Mouse (Mus musculus) kidney, embryonic 14.5 days (tissue): ENCODE data around the gene Myo9b. TPM values are rescaled to one million over a fixed set of nuclear protein-coding genes. Genes with fewer than 3 reads are reported as not detected.

Experiments
- ATAC-seq: fragments of 200-750 bp; cut with Nextera tagmentation; 2 replicates; pipeline ENCODE4 v1.8.0; 2017; ENCODE audit warnings: moderate number of reproducible peaks, mild to moderate bottlenecking, moderate TSS enrichment, moderate library complexity; ENCODE audit not compliant: low FRiP score, low TSS enrichment
- H3K27ac ChIP-seq: fragments of 300-500 bp; sonication (generic); 2 replicates; pipeline ENCODE4 v1.5.1; 2014; ENCODE audit warnings: low read depth, mild to moderate bottlenecking, low read length, moderate library complexity, mixed read lengths
- H3K27me3 ChIP-seq: fragments of 300-500 bp; sonication (generic); 2 replicates; pipeline ENCODE4 v1.6.1; 2014; ENCODE audit warnings: mild to moderate bottlenecking, low read length; ENCODE audit not compliant: control insufficient read depth, insufficient read depth
- H3K36me3 ChIP-seq: fragments of 300-500 bp; sonication (generic); 2 replicates; pipeline ENCODE4 v1.6.1; 2014; ENCODE audit warnings: low read length, mixed read lengths; ENCODE audit not compliant: control insufficient read depth, insufficient read depth
- H3K4me1 ChIP-seq: fragments of 300-500 bp; sonication (generic); 2 replicates; pipeline ENCODE4 v1.6.1; 2014; ENCODE audit warnings: low read length, mixed read lengths; ENCODE audit not compliant: control insufficient read depth, insufficient read depth
- H3K4me2 ChIP-seq: fragments of 300-500 bp; sonication (generic); replicated peaks from 2 replicates; pipeline ENCODE4 v1.6.1; 2014; ENCODE audit warnings: low read depth, mild to moderate bottlenecking, low read length
- H3K4me3 ChIP-seq: fragments of 300-500 bp; sonication (generic); 2 replicates; pipeline ENCODE4 v1.5.1; 2014; ENCODE audit warnings: mild to moderate bottlenecking, low read length
- H3K9ac ChIP-seq: fragments of 300-500 bp; sonication (generic); 2 replicates; pipeline ENCODE4 v1.6.1; 2014; ENCODE audit warnings: low read depth, mild to moderate bottlenecking, low read length, moderate library complexity
- H3K9me3 ChIP-seq: fragments of 300-500 bp; sonication (generic); 2 replicates; pipeline ENCODE4 v1.6.1; 2016; ENCODE audit warnings: low read length; ENCODE audit not compliant: control insufficient read depth
- WGBS: fragments of 180-500 bp; shearing (Covaris S2); extraction: QIAGEN DNeasy Blood & Tissue Kit; methylation state at CpG from one replicate; pipeline ENCODE4 v1.1.7; 2014; 5-methylcytosine and 5-hydroxymethylcytosine counted together
- polyA plus RNA-seq: library from polyadenylated mRNA; unstranded; fragments of >200 nt; fragmentation: Nextera tagmentation; extraction: Ambion mirVana; gene quantifications from 2 replicates; pipeline ENCODE4 v1.2.1, GENCODE M21; 2014

The Myo9b gene
- polyA plus RNA-seq, 1 experiment from 2014 or later = 23.7 TPM

GRCm38 (mm10) chr8:71366771-71367528 lies 94.4 kb downstream of the Myo9b start, which contains the start of gene Use1:
TSS of gene Use1 (plus strand) at chr8:71366848.
- H3K4me1 ChIP-seq = peaks cover 14% of the 10 kb centered on the region

DNA sequence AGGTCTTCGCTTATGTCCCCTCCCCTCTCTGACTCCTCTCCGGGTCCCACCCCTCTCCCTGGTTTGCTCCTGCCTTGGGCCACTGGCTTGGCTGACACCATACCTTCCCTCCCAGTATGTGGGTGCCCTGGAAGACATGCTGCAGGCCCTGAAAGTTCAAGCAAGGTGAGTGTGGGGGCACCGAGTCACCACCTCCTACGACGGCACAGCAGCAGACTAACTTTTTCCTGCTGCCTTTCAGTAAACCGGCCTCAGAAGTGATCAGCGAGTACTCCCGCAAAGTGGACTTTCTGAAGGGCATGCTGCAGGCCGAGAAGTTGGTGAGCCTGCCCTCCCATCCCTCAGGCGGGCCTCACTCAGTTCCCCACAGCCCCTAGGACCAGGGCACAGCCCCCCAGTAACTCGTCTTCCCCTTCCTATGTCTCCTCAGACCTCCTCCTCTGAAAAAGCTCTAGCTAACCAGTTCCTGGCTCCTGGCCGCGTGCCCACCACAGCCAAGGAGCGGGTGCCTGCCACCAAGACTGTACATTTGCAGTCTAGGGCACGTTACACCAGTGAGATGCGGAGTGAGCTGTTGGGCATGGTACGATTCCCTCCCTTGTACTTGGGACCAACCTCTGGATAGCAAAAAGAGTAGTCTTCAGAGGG lies 95.1 kb downstream of the Myo9b start:
- Histone ChIP-seq H3K27me3 (no peaks in the 10 kb centered on the region), H3K4me1 (peaks cover 14% of the 10 kb centered on the region), H3K9ac (peak overlapping the region; percentile 70), H3K36me3 (peaks cover 14% of the 10 kb centered on the region), H3K4me2 (peak overlapping the region; percentile 83), H3K9me3 (no peaks in the 10 kb centered on the region), H3K27ac (peak overlapping the region; percentile 90), H3K4me3 (peak overlapping the region; percentile 59)
- 47% methylated on average over 17 of the region's 17 CpGs for WGBS
- no peak; the same call in 1 of the 2 replicates for ATAC-seq

More at GRCm38 (mm10) chr8:71366771-71367528, 94.4 kb downstream of the Myo9b start, which contains the start of gene Use1:
- no peaks in the 10 kb centered on the region for H3K27me3 ChIP-seq
- peak within 1 kb of the TSS; percentile 70 for H3K9ac ChIP-seq
- peak within 1 kb of the TSS; percentile 83 for H3K4me2 ChIP-seq
- H3K4me3 ChIP-seq = peak within 1 kb of the TSS; percentile 59
- under 1% methylated on average over 56 of the region's 56 CpGs for WGBS
- H3K9me3 ChIP-seq = no peaks in the 10 kb centered on the region
- H3K36me3 ChIP-seq = peaks cover 11% of the 10 kb centered on the region
- H3K27ac ChIP-seq = peak within 1 kb of the TSS; percentile 90
- peak; percentile 83 for ATAC-seq

- Histone ChIP-seq H3K36me3 (peaks cover 22% of the 10 kb centered on the region), H3K9ac (peak overlapping the region; percentile 70; the same call in 1 of the 2 replicates), H3K4me2 (no peak overlapping the region; the same call in 1 of the 2 replicates), H3K27me3 (no peaks in the 10 kb centered on the region), H3K27ac (no peak overlapping the region), H3K4me3 (no peak overlapping the region), H3K4me1 (peaks cover 14% of the 10 kb centered on the region), H3K9me3 (no peaks in the 10 kb centered on the region)
- no peak for ATAC-seq
Measured at GRCm38 (mm10) chr8:71368366-71368765, 95.9 kb downstream of the Myo9b start.

GRCm38 (mm10) chr8:71369040-71369718 lies 96.7 kb downstream of the Myo9b start:
- Histone ChIP-seq H3K27me3 (no peaks in the 10 kb centered on the region), H3K4me1 (peaks cover 14% of the 10 kb centered on the region), H3K4me3 (no peak overlapping the region), H3K4me2 (no peak overlapping the region), H3K27ac (no peak overlapping the region), H3K9me3 (no peaks in the 10 kb centered on the region), H3K36me3 (peaks cover 30% of the 10 kb centered on the region), H3K9ac (no peak overlapping the region)
- WGBS = 95% methylated on average over 10 of the region's 10 CpGs
- ATAC-seq = no peak

DNA sequence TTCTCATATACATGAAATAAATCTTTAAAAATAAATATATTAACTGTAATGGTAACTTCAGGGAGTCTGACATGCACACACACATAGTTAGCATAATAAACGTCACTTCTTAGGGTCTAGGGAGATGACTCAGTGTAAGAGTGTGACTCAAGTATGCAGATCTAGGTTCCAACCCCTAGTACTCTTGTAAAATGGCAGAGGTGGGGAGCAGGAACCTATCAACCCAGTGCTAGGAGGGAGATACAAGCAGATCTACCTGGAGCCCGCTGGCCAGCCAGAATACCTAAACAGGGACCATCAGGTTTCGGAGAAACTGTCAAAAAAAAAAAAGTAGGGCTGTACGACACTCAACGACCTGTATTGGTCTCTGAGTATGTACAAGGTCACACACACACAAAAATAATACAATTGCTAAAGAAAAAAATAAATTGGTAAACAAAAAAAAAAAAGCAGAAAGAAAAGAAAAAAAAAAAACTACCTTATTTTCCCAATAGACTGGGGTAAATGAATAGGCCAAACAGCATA lies 98.3 kb downstream of the Myo9b start:
- H3K4me3 ChIP-seq = peak overlapping the region; percentile 70

GRCm38 (mm10) chr8:71371236-71371848 lies 98.8 kb downstream of the Myo9b start, which contains the start of gene Ocel1:
TSS of gene Ocel1 (plus strand) at chr8:71371298.
- Histone ChIP-seq H3K9ac (peak within 1 kb of the TSS; percentile 64; the same call in 1 of the 2 replicates), H3K4me2 (peak within 1 kb of the TSS; percentile 48), H3K27me3 (no peaks in the 10 kb centered on the region), H3K4me3 (peak within 1 kb of the TSS; percentile 70), H3K9me3 (no peaks in the 10 kb centered on the region), H3K27ac (peak within 1 kb of the TSS; percentile 80), H3K36me3 (peaks cover 47% of the 10 kb centered on the region), H3K4me1 (peaks cover 28% of the 10 kb centered on the region)
- ATAC-seq = peak; percentile 84
- 1% methylated on average over 62 of the region's 68 CpGs for WGBS

More for the DNA sequence above, 98.3 kb downstream of the Myo9b start:
- Histone ChIP-seq H3K4me2 (peak overlapping the region; percentile 48), H3K27ac (no peak overlapping the region; the same call in 1 of the 2 replicates), H3K36me3 (peaks cover 46% of the 10 kb centered on the region), H3K27me3 (no peaks in the 10 kb centered on the region), H3K4me1 (peaks cover 22% of the 10 kb centered on the region), H3K9me3 (no peaks in the 10 kb centered on the region), H3K9ac (peak overlapping the region; percentile 64; the same call in 1 of the 2 replicates)
- ATAC-seq = no peak
- WGBS = 27% methylated on average over 5 of the region's 5 CpGs

DNA sequence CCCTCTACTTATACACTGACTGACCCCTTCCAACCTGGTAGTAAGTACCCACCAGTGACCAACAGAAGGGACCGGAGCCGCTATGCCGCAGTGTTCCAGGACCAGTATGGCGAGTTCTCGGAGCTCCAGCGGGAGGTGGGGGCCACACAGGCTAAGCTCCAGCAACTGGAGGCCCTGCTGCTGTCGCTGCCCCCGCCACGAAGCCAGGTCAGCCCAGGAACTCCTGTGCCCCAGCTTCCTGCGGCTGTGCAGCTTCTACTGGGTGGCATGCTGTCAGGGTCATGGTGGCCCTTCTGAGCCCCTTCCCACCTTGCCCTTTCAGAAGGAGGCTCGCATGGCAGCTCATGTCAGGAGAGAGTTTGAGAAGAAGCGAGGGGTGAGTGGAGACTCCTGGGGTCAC lies 99.9 kb downstream of the Myo9b start:
- Histone ChIP-seq H3K27me3 (no peaks in the 10 kb centered on the region), H3K36me3 (peaks cover 53% of the 10 kb centered on the region), H3K4me2 (no peak overlapping the region), H3K9ac (no peak overlapping the region), H3K9me3 (no peaks in the 10 kb centered on the region), H3K27ac (no peak overlapping the region), H3K4me3 (no peak overlapping the region), H3K4me1 (peaks cover 36% of the 10 kb centered on the region)
- WGBS = 84% methylated on average over 12 of the region's 12 CpGs
- ATAC-seq = no peak

DNA sequence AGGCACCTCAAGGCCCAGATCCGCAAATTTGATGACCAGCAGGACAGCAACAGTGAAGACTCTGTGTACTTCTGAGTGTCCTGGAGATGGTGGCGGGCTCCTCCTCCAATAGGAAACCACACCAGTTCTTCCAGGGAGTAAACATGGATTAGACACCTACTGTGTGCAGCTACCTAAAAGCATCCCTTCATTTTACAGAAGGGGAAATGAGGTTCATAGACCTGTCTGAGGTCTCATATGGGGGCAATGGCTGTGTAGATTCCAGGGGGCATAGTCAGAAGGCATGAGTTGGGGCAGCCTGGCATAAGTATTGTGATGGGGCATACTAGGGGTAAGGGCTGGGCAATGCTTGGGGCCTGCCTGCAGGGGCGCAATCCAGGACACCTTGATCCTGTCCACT lies 100.5 kb downstream of the Myo9b start:
- ATAC-seq = no peak
- H3K4me1 ChIP-seq = peaks cover 31% of the 10 kb centered on the region
- WGBS = 91% methylated on average over 3 of the region's 3 CpGs

More for the DNA sequence above, 100.5 kb downstream of the Myo9b start:
- H3K9ac ChIP-seq = no peak overlapping the region
- H3K36me3 ChIP-seq = peaks cover 58% of the 10 kb centered on the region
- no peaks in the 10 kb centered on the region for H3K27me3 ChIP-seq
- no peak overlapping the region for H3K27ac ChIP-seq
- H3K9me3 ChIP-seq = no peaks in the 10 kb centered on the region
- no peak overlapping the region for H3K4me2 ChIP-seq
- H3K4me3 ChIP-seq = no peak overlapping the region
